Mouse (Mus musculus) MEL (cell line): ENCODE results near the gene Myl4. TPM values are rescaled to one million over a fixed set of nuclear protein-coding genes. Genes with fewer than 3 reads are reported as not detected.
A peak's percentile ranks its signal among the peaks of the same experiment; 100 is the strongest.

ENCODE experiments used
- DNase-seq: peaks from one replicate; pipeline ENCODE4 v3.0.0; 2011; ENCODE audit warnings: low read depth, low spot score
- H3K27ac ChIP-seq: 2 replicates; pipeline ENCODE4 v1.5.1; 2012; ENCODE audit warnings: low read depth, mild to moderate bottlenecking, control low read depth, low read length, moderate library complexity; ENCODE audit not compliant: control insufficient read depth
- H3K27me3 ChIP-seq, 2 experiments: fragments of 150-350 bp in 1 of 2; sonication (generic) in 1 of 2; 2 replicates each; pipeline ENCODE4 v1.6.1; 2012; ENCODE audit warnings: low read length in 2 of 2, mild to moderate bottlenecking in 2 of 2, improper control_type of control experiment in 1 of 2, moderate library complexity in 1 of 2; ENCODE audit not compliant: insufficient read depth in 2 of 2, control insufficient read depth in 1 of 2
- H3K36me3 ChIP-seq, 2 experiments: 2 replicates each; pipeline ENCODE4 v1.6.1; 2012 to 2014; ENCODE audit warnings: low read length in 2 of 2, improper control_type of control experiment in 1 of 2, inconsistent platforms in 1 of 2, mild to moderate bottlenecking in 1 of 2; ENCODE audit not compliant: insufficient read depth in 2 of 2, control insufficient read depth in 1 of 2
- H3K4me1 ChIP-seq, 2 experiments: fragments of 150-350 bp in 1 of 2; sonication (generic) in 1 of 2; 2 replicates each; pipeline ENCODE4 v1.6.1; 2012; ENCODE audit warnings: low read length in 2 of 2, improper control_type of control experiment in 1 of 2, mild to moderate bottlenecking in 1 of 2; ENCODE audit not compliant: insufficient read depth in 2 of 2, control insufficient read depth in 1 of 2
- H3K4me3 ChIP-seq, 2 experiments: fragments of 150-350 bp in 1 of 2; sonication (generic) in 1 of 2; 2 replicates each; pipeline ENCODE4 v1.5.1; 2012; ENCODE audit warnings: low read depth in 2 of 2, low read length in 2 of 2, mild to moderate bottlenecking in 2 of 2, moderate library complexity in 2 of 2, control low read depth in 1 of 2, improper control_type of control experiment in 1 of 2; ENCODE audit not compliant: control insufficient read depth in 1 of 2, insufficient read depth in 1 of 2
- H3K79me2 ChIP-seq: 2 replicates; pipeline ENCODE4 v1.6.1; 2012; ENCODE audit warnings: mild to moderate bottlenecking, low read length, moderate library complexity; ENCODE audit not compliant: control insufficient read depth, poor library complexity, insufficient read depth
- H3K9ac ChIP-seq: 2 replicates; pipeline ENCODE4 v1.6.1; 2012; ENCODE audit warnings: low read depth, mild to moderate bottlenecking, control low read depth, low read length, moderate library complexity; ENCODE audit not compliant: control insufficient read depth, poor library complexity, severe bottlenecking
- H3K9me3 ChIP-seq: fragments of 150-350 bp; sonication (generic); replicated peaks from 2 replicates; pipeline ENCODE4 v1.6.1; 2012; ENCODE audit warnings: mild to moderate bottlenecking, low read length, improper control_type of control experiment, moderate library complexity; ENCODE audit not compliant: insufficient read depth
- BHLHE40 ChIP-seq: IDR thresholded peaks from 2 replicates; pipeline ENCODE4 v1.6.1; 2012; ENCODE audit warnings: low read depth, mild to moderate bottlenecking, inconsistent platforms, low read length, improper control_type of control experiment, borderline replicate concordance
- CHD1 ChIP-seq: IDR thresholded peaks from 2 replicates; pipeline ENCODE4 v1.6.1; 2012; ENCODE audit warnings: low read depth, mild to moderate bottlenecking, inconsistent platforms, low read length, improper control_type of control experiment
- CHD2 ChIP-seq: IDR thresholded peaks from 2 replicates; pipeline ENCODE4 v1.6.1; 2011; ENCODE audit warnings: low read length, improper control_type of control experiment
- GABPA ChIP-seq: IDR thresholded peaks from 2 replicates; pipeline ENCODE4 v1.6.1; 2012; ENCODE audit warnings: low read depth, mild to moderate bottlenecking, inconsistent platforms, low read length, improper control_type of control experiment, moderate library complexity
- HCFC1 ChIP-seq: IDR thresholded peaks from 2 replicates; pipeline ENCODE4 v1.6.1; 2012; ENCODE audit warnings: low read depth, mild to moderate bottlenecking, inconsistent platforms, low read length, improper control_type of control experiment, moderate library complexity
- JUND ChIP-seq: IDR thresholded peaks from 2 replicates; pipeline ENCODE4 v1.6.1; 2011; ENCODE audit warnings: low read depth, mild to moderate bottlenecking, improper control_type of control experiment, low read length
- KAT2A ChIP-seq: conservative IDR thresholded peaks from 2 replicates; pipeline ENCODE4 v1.6.1; 2012; ENCODE audit warnings: low read depth, low read length, improper control_type of control experiment, inconsistent platforms
- MAFK ChIP-seq: IDR thresholded peaks from 2 replicates; pipeline ENCODE4 v1.6.1; 2011; ENCODE audit warnings: low read depth, mild to moderate bottlenecking, low read length, improper control_type of control experiment, borderline replicate concordance
- MAZ ChIP-seq: IDR thresholded peaks from 2 replicates; pipeline ENCODE4 v1.6.1; 2012; ENCODE audit warnings: low read depth, mild to moderate bottlenecking, inconsistent platforms, low read length, improper control_type of control experiment
- MXI1 ChIP-seq: IDR thresholded peaks from 2 replicates; pipeline ENCODE4 v1.6.1; 2011; ENCODE audit warnings: mild to moderate bottlenecking, low read depth, low read length, improper control_type of control experiment
- MYB ChIP-seq: IDR thresholded peaks from 2 replicates; pipeline ENCODE4 v1.6.1; 2011; ENCODE audit warnings: mild to moderate bottlenecking, low read depth, low read length, improper control_type of control experiment
- MYC ChIP-seq: IDR thresholded peaks from 2 replicates; pipeline ENCODE4 v1.6.1; 2011; ENCODE audit warnings: low read depth, mild to moderate bottlenecking, low read length, improper control_type of control experiment, moderate library complexity
- NELFE ChIP-seq: IDR thresholded peaks from 2 replicates; pipeline ENCODE4 v1.6.1; 2011; ENCODE audit warnings: low read depth, low read length, improper control_type of control experiment
- NRF1 ChIP-seq: IDR thresholded peaks from 2 replicates; pipeline ENCODE4 v1.6.1; 2014; ENCODE audit warnings: low read depth, mild to moderate bottlenecking, inconsistent platforms, low read length, improper control_type of control experiment, moderate library complexity; ENCODE audit not compliant: poor library complexity, insufficient read depth, severe bottlenecking
- POLR2A ChIP-seq, 2 experiments: IDR thresholded peaks; 2 replicates each; pipeline ENCODE4 v1.6.1; 2011 to 2012; ENCODE audit warnings: low read length in 2 of 2, mild to moderate bottlenecking in 2 of 2, control low read depth in 1 of 2, improper control_type of control experiment in 1 of 2, low read depth in 1 of 2, moderate library complexity in 1 of 2; ENCODE audit not compliant: control insufficient read depth in 1 of 2, insufficient read depth in 1 of 2, poor library complexity in 1 of 2
- POLR2AphosphoS2 ChIP-seq: IDR thresholded peaks from 2 replicates; pipeline ENCODE4 v1.6.1; 2011; ENCODE audit warnings: low read length, improper control_type of control experiment
- RAD21 ChIP-seq: IDR thresholded peaks from 2 replicates; pipeline ENCODE4 v1.6.1; 2011; ENCODE audit warnings: mild to moderate bottlenecking, low read depth, low read length, improper control_type of control experiment
- RCOR1 ChIP-seq: IDR thresholded peaks from 2 replicates; pipeline ENCODE4 v1.6.1; 2012; ENCODE audit warnings: low read depth, mild to moderate bottlenecking, inconsistent platforms, low read length, improper control_type of control experiment
- SIN3A ChIP-seq: IDR thresholded peaks from 2 replicates; pipeline ENCODE4 v1.6.1; 2012; ENCODE audit warnings: low read length, improper control_type of control experiment, inconsistent platforms
- TCF12 ChIP-seq: IDR thresholded peaks from 2 replicates; pipeline ENCODE4 v1.6.1; 2014; ENCODE audit warnings: low read depth, mild to moderate bottlenecking, inconsistent platforms, low read length, improper control_type of control experiment, moderate library complexity
- USF1 ChIP-seq: IDR thresholded peaks from 2 replicates; pipeline ENCODE4 v1.6.1; 2014; ENCODE audit warnings: low read depth, mild to moderate bottlenecking, inconsistent platforms, low read length, improper control_type of control experiment, moderate library complexity
- USF2 ChIP-seq, 2 experiments: IDR thresholded peaks; 2 replicates each; pipeline ENCODE4 v1.6.1; 2011 to 2012; ENCODE audit warnings: improper control_type of control experiment in 2 of 2, low read length in 2 of 2, borderline replicate concordance in 1 of 2, inconsistent platforms in 1 of 2, low read depth in 1 of 2, mild to moderate bottlenecking in 1 of 2; ENCODE audit not compliant: insufficient read depth in 1 of 2
- ZKSCAN1 ChIP-seq: IDR thresholded peaks from 2 replicates; pipeline ENCODE4 v1.6.1; 2012; ENCODE audit warnings: low read depth, mild to moderate bottlenecking, inconsistent platforms, low read length, improper control_type of control experiment, moderate library complexity
- ZMIZ1 ChIP-seq: IDR thresholded peaks from 2 replicates; pipeline ENCODE4 v1.6.1; 2012; ENCODE audit warnings: low read depth, mild to moderate bottlenecking, inconsistent platforms, low read length, improper control_type of control experiment, moderate library complexity
- ZNF384 ChIP-seq: IDR thresholded peaks from 2 replicates; pipeline ENCODE4 v1.6.1; 2012; ENCODE audit warnings: low read depth, mild to moderate bottlenecking, inconsistent platforms, low read length, improper control_type of control experiment
- polyA plus RNA-seq, 2 experiments: library from polyadenylated mRNA; stranded (reverse) in 1 of 2; unstranded in 1 of 2; fragments of >175 nt in 1 of 2; fragments of >200 nt in 1 of 2; gene quantifications; 2 replicates each; pipeline versions ENCODE4 v1.2.1 to v1.2.4; 2012; ENCODE audit warnings: low replicate concordance in 2 of 2, low read depth in 1 of 2; ENCODE audit not compliant: insufficient read length in 2 of 2, insufficient read depth in 1 of 2, missing spikeins in 1 of 2
- total RNA-seq: library from RNA; depleted of rRNA; stranded (reverse); fragments of 300-350 nt; gene quantifications from 2 replicates; pipeline ENCODE4 v1.2.3, GENCODE M21; 2012

The Myl4 gene
- total and polyA plus RNA-seq, 3 experiments, result 0.29 to 1.3 TPM; not detected in 1

DNA sequence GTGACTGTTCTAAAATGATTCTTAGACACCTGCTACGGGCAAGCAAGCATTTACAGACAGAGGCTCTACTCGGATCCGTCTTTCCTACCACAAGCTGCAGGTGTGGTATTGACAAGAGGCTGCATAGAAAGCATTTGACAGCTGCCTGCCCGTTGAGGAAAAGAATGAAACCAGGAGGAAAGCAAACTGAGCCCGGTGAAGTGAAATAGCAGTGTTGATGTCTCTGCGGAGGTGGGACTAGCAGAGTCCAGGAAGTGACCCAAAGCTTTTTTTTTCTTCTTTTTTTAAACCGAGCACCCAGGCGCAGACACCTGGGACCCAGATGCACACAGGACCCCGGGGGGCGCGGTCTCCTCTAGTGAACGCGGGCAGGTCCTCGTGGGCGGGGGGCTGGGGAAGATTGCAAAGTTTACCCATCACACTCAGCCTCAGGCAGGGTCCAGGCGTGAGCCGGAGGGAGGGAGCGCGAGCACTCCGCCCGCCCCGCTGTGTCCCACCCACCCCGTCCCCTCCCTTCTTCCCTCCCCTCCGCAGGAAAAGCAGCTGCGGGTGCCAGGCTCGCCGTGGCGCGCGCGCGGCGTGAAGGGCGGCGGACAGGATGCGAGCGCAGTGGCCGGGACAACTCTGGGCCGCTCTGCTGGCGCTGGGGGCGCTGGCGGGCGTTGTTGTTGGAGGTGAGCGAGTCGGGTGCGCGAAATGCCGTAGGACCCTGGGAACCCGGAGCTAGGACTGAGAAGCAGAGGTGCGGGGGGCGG, 57.2 kb downstream of the Myl4 start, which contains the start of gene Itgb3:
TSS of gene Itgb3 (plus strand) at position 510 of the 755 bp plus-strand sequence.
- Histone ChIP-seq H3K4me3 (no peak within 1 kb of the TSS), H3K36me3 (peaks cover 0 to 31% of the 10 kb centered on the region in 2 experiments; a peak in 2 of 4 replicates), H3K27ac (peak within 1 kb of the TSS; percentile 57), H3K9ac (no peak within 1 kb of the TSS), H3K9me3 (no peaks in the 10 kb centered on the region), H3K4me1 (peaks cover 13 to 35% of the 10 kb centered on the region in 2 experiments), H3K79me2 (no peaks in the 10 kb centered on the region), H3K27me3 (no peaks in the 10 kb centered on the region; a peak in 1 of 4 replicates)
- DNase-seq, result no peak
- TF ChIP-seq BHLHE40 (no peak), GABPA (no peak), MAFK (no peak), MYC (no peak), MYB (no peak), KAT2A (no peak), NRF1 (no peak), JUND (no peak), ZNF384 (no peak), USF1 (no peak), ZKSCAN1 (no peak), TCF12 (no peak), NELFE (no peak), USF2 (IDR thresholded peaks at IDR 0.05; ENCODE audit: borderline replicate concordance in 1 of 2, insufficient read depth in 1 of 2, low read depth in 1 of 2, low read length in 2 of 2) (no peak), MXI1 (no peak), HCFC1 (no peak), POLR2AphosphoS2 (no peak)

DNA sequence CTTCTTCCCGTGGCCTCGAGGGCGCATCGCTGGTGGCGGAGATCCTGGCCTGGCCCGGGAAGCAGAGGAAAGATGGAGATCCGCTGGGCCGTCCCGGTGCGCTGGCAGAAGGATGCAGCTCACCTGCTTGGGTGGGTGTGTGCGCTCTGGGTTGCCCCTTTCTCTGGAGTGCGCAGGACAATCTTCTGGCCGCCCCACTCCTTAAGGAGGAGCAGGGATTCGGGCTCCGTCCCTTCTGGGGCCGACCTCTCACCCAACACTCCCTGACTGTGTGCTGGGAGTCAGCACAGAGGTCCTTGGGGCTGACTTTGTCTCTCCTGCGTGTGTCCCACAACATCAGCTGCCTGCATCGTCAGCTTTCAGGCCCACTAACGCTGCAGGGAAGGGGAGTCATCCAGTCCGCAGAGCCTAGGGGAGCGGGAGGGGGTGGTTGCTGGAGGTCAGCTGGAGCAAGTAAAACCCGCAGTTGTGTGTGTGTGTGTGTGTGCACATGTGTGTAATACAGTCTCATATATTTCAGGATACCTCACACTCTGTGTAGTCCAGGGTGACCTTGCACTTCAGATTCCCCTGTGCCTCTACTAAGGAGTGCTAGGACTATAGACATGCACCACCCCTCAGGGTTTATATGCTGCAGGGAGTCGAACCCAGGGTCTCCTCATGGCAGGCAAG, 57.9 kb downstream of the Myl4 start:
- no peak overlapping the region for H3K4me3 ChIP-seq
- no peaks in the 10 kb centered on the region for H3K9me3 ChIP-seq
- peak overlapping the region; percentile 57; the same call in 1 of the 2 replicates for H3K27ac ChIP-seq
- TF ChIP-seq RAD21 (no peak), HCFC1 (no peak), USF2 (IDR thresholded peaks at IDR 0.05; ENCODE audit: borderline replicate concordance in 1 of 2, insufficient read depth in 1 of 2, low read depth in 1 of 2, low read length in 2 of 2) (no peak), ZNF384 (no peak), MYB (no peak), BHLHE40 (no peak), CHD1 (no peak), MXI1 (no peak), MAFK (no peak), SIN3A (no peak), GABPA (no peak), TCF12 (no peak), JUND (no peak), CHD2 (no peak), ZMIZ1 (no peak), RCOR1 (no peak), MAZ (no peak), POLR2A (IDR thresholded peaks at IDR 0.05; ENCODE audit: control insufficient read depth in 1 of 2, insufficient read depth in 1 of 2, low read depth in 1 of 2, low read length in 2 of 2, poor library complexity in 1 of 2) (no peak)
- DNase-seq, result no peak
- no peaks in the 10 kb centered on the region for H3K27me3 ChIP-seq
- no peak overlapping the region for H3K9ac ChIP-seq
- peaks cover 13 to 39% of the 10 kb centered on the region in 2 experiments for H3K4me1 ChIP-seq
- no peaks in the 10 kb centered on the region for H3K79me2 ChIP-seq
- H3K36me3 ChIP-seq, result peaks cover 0 to 33% of the 10 kb centered on the region in 2 experiments; a peak in 2 of 4 replicates
